Mouse (Mus musculus): ENCODE results near the gene Tspoap1. TPM values are rescaled to one million over a fixed set of nuclear protein-coding genes. Genes with fewer than 3 reads are reported as not detected.
A peak's percentile ranks its signal among the peaks of the same experiment; 100 is the strongest.

Gene Tspoap1
- total and polyA plus RNA-seq, 2 experiments = 0.09 to 0.37 TPM

DNA sequence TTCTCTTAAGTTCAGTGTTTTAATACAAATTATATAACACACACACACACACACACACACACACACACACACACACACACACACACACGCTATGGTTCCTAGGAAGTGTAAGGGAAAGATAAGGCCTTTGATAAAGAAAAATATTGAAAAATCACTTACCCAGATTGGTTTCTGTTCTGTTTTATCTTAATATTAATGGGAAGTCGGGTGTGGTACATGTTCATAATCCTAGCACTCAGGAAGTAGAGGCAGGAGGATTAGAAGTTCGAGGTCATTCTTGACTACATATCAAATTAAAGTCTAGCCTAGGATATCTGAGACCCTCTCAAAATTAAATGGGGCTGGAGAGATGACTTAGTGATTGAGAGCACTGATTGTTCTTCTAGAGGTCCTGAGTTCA, 38.2 kb upstream of the Tspoap1 start:
- DNase-seq (ENCODE audit: extremely low read depth, low read depth, low spot score) = no peak
- H3K4me3 ChIP-seq (ENCODE audit: insufficient read depth, low read depth, low read length) = no peak overlapping the region
- no peak for TF ChIP-seq CTCF (IDR thresholded peaks at IDR 0.05; ENCODE audit: low read depth, low read length)
- TF ChIP-seq POLR2A (IDR thresholded peaks at IDR 0.05; ENCODE audit: extremely low read depth, insufficient read depth, low read length) = no peak
- WGBS = 78% methylated on average over 3 of the region's 3 CpGs
- no peaks in the 10 kb centered on the region for H3K4me1 ChIP-seq (ENCODE audit: control insufficient read depth, insufficient read depth, low read length)
- no peaks in the 10 kb centered on the region for H3K27me3 ChIP-seq (ENCODE audit: control insufficient read depth, insufficient read depth, low read length)
- peaks cover 8% of the 10 kb centered on the region; the same call in 1 of the 2 replicates for H3K79me2 ChIP-seq (ENCODE audit: control insufficient read depth, insufficient read depth, low read length)
- peaks cover 10% of the 10 kb centered on the region; the same call in 1 of the 2 replicates for H3K36me3 ChIP-seq (ENCODE audit: control insufficient read depth, insufficient read depth, low read length)
- no peak overlapping the region for H3K9ac ChIP-seq (ENCODE audit: low read depth, low read length)
- H3K27ac ChIP-seq (replicated peaks; ENCODE audit: insufficient read depth, low read depth, low read length) = no peak overlapping the region

DNA sequence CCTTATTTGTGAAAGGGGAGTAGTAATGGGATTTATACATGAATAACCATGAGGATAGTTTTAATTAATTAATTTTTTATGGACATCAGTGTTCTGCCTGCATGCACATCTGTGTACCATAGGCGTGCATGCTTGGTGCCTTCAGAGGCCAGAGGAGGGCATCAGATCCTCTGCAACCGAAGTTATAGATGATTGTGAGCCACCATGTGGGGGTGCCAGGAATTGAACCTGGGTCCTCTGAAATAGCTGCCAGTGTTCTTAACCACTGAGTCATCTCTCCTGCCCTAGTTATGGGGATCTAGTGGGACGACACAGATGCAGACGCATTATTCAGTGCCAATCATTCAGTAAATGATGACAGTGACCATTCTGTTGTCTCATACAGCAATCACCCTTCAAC, 37.5 kb upstream of the Tspoap1 start:
- Histone ChIP-seq H3K27me3 (ENCODE audit: control insufficient read depth, insufficient read depth, low read length) (no peaks in the 10 kb centered on the region), H3K4me3 (ENCODE audit: insufficient read depth, low read depth, low read length) (no peak overlapping the region), H3K27ac (replicated peaks; ENCODE audit: insufficient read depth, low read depth, low read length) (no peak overlapping the region), H3K36me3 (ENCODE audit: control insufficient read depth, insufficient read depth, low read length) (peaks cover 12% of the 10 kb centered on the region; the same call in 1 of the 2 replicates), H3K4me1 (ENCODE audit: control insufficient read depth, insufficient read depth, low read length) (no peaks in the 10 kb centered on the region), H3K9ac (ENCODE audit: low read depth, low read length) (no peak overlapping the region), H3K79me2 (ENCODE audit: control insufficient read depth, insufficient read depth, low read length) (peaks cover 5% of the 10 kb centered on the region; the same call in 1 of the 2 replicates)
- TF ChIP-seq CTCF (IDR thresholded peaks at IDR 0.05; ENCODE audit: low read depth, low read length) (0 out of 2 replicates have a peak, but pooled peaks have one; percentile 16), POLR2A (IDR thresholded peaks at IDR 0.05; ENCODE audit: extremely low read depth, insufficient read depth, low read length) (no peak)
- WGBS = 80% methylated on average over 4 of the region's 4 CpGs
- DNase-seq (ENCODE audit: extremely low read depth, low read depth, low spot score) = no peak

DNA sequence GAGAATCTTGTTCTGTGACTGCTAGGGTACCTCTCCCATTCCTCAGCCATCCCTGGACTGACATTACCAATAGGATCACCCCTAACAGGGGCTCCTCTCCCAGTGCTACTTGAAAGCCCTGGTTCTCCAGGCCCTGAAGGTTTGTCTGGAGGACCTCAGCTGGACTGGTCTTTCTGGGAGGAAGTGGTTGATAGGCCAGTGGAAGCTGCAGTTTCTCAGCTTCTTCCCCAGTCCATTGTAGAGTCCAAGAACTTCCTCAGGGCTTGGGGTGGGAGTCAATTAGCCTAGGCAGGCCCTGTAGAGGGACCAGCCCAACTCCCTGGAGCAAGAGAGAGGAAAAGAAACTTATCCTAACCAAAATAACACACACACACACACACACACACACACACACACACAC, 34.8 kb upstream of the Tspoap1 start:
- TF ChIP-seq CTCF (IDR thresholded peaks at IDR 0.05; ENCODE audit: low read depth, low read length) (no peak), POLR2A (IDR thresholded peaks at IDR 0.05; ENCODE audit: extremely low read depth, insufficient read depth, low read length) (no peak)
- Histone ChIP-seq H3K36me3 (ENCODE audit: control insufficient read depth, insufficient read depth, low read length) (peaks cover 6% of the 10 kb centered on the region; the same call in 1 of the 2 replicates), H3K79me2 (ENCODE audit: control insufficient read depth, insufficient read depth, low read length) (no peaks in the 10 kb centered on the region), H3K27me3 (ENCODE audit: control insufficient read depth, insufficient read depth, low read length) (no peaks in the 10 kb centered on the region), H3K4me1 (ENCODE audit: control insufficient read depth, insufficient read depth, low read length) (no peaks in the 10 kb centered on the region), H3K4me3 (ENCODE audit: insufficient read depth, low read depth, low read length) (no peak overlapping the region), H3K9ac (ENCODE audit: low read depth, low read length) (no peak overlapping the region), H3K27ac (replicated peaks; ENCODE audit: insufficient read depth, low read depth, low read length) (no peak overlapping the region)
- DNase-seq (ENCODE audit: extremely low read depth, low read depth, low spot score) = no peak

DNA sequence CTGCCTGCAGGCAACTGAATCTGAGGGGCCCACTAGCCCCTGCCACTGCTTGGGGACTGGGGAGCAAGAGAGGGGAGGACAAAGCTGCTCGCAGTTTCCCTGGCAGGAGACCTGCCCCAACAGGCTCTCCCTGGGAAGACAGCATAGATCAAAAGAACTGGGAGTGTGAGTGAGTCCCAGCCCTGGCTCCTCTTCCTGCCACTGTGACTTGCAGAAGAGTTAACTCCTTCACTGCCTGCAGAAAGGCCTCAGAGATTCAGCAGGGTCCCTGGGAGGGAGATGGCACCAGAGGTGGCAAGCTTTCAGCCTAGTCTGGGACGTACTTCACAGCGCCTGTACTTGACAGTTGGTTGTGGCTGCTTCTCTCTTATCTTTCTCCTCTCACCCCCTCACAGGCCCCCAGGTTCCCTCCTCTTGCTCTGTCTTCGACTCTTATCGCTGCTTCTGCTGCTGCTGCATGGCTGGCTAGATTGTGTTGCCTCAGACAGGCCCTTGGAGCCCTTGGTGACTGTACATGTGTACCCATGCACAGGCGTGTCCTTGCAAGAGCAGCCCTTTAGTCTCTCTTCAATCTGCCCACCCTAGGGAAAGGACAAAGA, 34.3 kb upstream of the Tspoap1 start:
- DNase-seq (ENCODE audit: extremely low read depth, low read depth, low spot score) = no peak
- Histone ChIP-seq H3K9ac (ENCODE audit: low read depth, low read length) (no peak overlapping the region; the same call in 1 of the 2 replicates), H3K27ac (replicated peaks; ENCODE audit: insufficient read depth, low read depth, low read length) (no peak overlapping the region), H3K4me3 (ENCODE audit: insufficient read depth, low read depth, low read length) (no peak overlapping the region), H3K79me2 (ENCODE audit: control insufficient read depth, insufficient read depth, low read length) (no peaks in the 10 kb centered on the region), H3K27me3 (ENCODE audit: control insufficient read depth, insufficient read depth, low read length) (no peaks in the 10 kb centered on the region), H3K36me3 (ENCODE audit: control insufficient read depth, insufficient read depth, low read length) (peaks cover 8% of the 10 kb centered on the region; the same call in 1 of the 2 replicates), H3K4me1 (ENCODE audit: control insufficient read depth, insufficient read depth, low read length) (no peaks in the 10 kb centered on the region)
- WGBS = 70% methylated on average over 6 of the region's 6 CpGs
- TF ChIP-seq CTCF (IDR thresholded peaks at IDR 0.05; ENCODE audit: low read depth, low read length) = no peak
- TF ChIP-seq POLR2A (IDR thresholded peaks at IDR 0.05; ENCODE audit: extremely low read depth, insufficient read depth, low read length) = no peak

DNA sequence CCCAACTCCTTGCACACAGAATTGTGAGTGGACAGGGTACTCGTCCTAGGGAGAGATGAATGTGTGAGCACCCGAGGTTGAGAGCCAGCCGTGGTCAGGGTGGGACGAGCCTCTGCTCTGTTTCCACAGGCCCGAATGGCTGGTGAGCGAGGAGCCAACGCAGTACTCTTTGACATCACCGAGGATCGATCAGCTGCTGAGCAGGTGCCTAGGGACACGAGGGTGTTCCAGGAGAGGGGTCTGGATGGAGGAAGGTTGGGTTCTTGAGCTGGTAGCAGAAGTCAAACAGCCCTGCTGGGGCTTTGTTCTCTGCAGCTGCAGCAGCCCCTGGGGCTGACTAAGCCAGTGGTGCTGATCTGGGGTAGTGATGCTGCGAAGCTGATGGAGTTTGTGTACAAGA, 33.3 kb upstream of the Tspoap1 start:
- Histone ChIP-seq H3K9ac (ENCODE audit: low read depth, low read length) (no peak overlapping the region), H3K4me1 (ENCODE audit: control insufficient read depth, insufficient read depth, low read length) (no peaks in the 10 kb centered on the region)
- TF ChIP-seq POLR2A (IDR thresholded peaks at IDR 0.05; ENCODE audit: extremely low read depth, insufficient read depth, low read length) = no peak
- TF ChIP-seq CTCF (IDR thresholded peaks at IDR 0.05; ENCODE audit: low read depth, low read length) = no peak

DNA sequence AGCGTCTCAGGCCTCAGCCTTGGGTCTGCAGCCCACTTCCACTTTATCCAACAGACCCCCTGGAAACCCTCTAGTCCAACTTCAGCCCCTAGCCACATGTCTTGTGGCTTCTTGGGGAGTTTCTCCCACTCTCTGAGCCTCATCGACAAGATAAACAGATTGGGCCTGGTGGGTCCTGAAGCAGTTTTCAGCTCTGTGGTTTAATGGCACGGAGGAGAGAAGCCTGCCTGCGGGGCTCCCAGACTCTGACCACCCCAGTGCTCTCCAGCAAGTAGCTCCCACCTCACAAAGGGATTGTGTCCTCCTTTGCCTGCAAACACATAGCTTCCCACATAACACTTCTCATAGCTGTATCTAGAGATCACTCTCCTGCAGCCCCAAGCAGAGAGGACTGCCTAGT, 32.9 kb upstream of the Tspoap1 start:
- TF ChIP-seq CTCF (IDR thresholded peaks at IDR 0.05; ENCODE audit: low read depth, low read length) (no peak), POLR2A (IDR thresholded peaks at IDR 0.05; ENCODE audit: extremely low read depth, insufficient read depth, low read length) (no peak)
- WGBS = 82% methylated on average over 4 of the region's 4 CpGs
- Histone ChIP-seq H3K27me3 (ENCODE audit: control insufficient read depth, insufficient read depth, low read length) (no peaks in the 10 kb centered on the region), H3K4me1 (ENCODE audit: control insufficient read depth, insufficient read depth, low read length) (no peaks in the 10 kb centered on the region), H3K79me2 (ENCODE audit: control insufficient read depth, insufficient read depth, low read length) (no peaks in the 10 kb centered on the region), H3K27ac (replicated peaks; ENCODE audit: insufficient read depth, low read depth, low read length) (no peak overlapping the region), H3K9ac (ENCODE audit: low read depth, low read length) (no peak overlapping the region), H3K36me3 (ENCODE audit: control insufficient read depth, insufficient read depth, low read length) (peaks cover 10% of the 10 kb centered on the region; the same call in 1 of the 2 replicates), H3K4me3 (ENCODE audit: insufficient read depth, low read depth, low read length) (no peak overlapping the region)
- DNase-seq (ENCODE audit: extremely low read depth, low read depth, low spot score) = no peak

More for the DNA sequence above, 33.3 kb upstream of the Tspoap1 start:
- 82% methylated on average over 11 of the region's 11 CpGs for WGBS
- no peak overlapping the region for H3K4me3 ChIP-seq (ENCODE audit: insufficient read depth, low read depth, low read length)
- no peaks in the 10 kb centered on the region for H3K79me2 ChIP-seq (ENCODE audit: control insufficient read depth, insufficient read depth, low read length)
- DNase-seq (ENCODE audit: extremely low read depth, low read depth, low spot score) = no peak
- H3K36me3 ChIP-seq (ENCODE audit: control insufficient read depth, insufficient read depth, low read length) = peaks cover 10% of the 10 kb centered on the region; the same call in 1 of the 2 replicates
- no peak overlapping the region for H3K27ac ChIP-seq (replicated peaks; ENCODE audit: insufficient read depth, low read depth, low read length)
- H3K27me3 ChIP-seq (ENCODE audit: control insufficient read depth, insufficient read depth, low read length) = no peaks in the 10 kb centered on the region
